Mouse (Mus musculus) stomach, embryonic 14.5 days (tissue): Measurements from ENCODE around the gene Mecr. TPM values are rescaled to one million over a fixed set of nuclear protein-coding genes. Genes with fewer than 3 reads are reported as not detected.

Experiments used
- ATAC-seq: fragments of 200-750 bp; cut with Nextera tagmentation; 2 replicates; pipeline ENCODE4 v1.8.0; 2017; ENCODE audit warnings: low read depth, moderate TSS enrichment; ENCODE audit not compliant: insufficient number of reproducible peaks, insufficient read depth, low FRiP score
- H3K27ac ChIP-seq: fragments of 300-500 bp; sonication (generic); 2 replicates; pipeline ENCODE4 v1.5.1; 2014; ENCODE audit warnings: mild to moderate bottlenecking, low read length, moderate library complexity, mixed read lengths
- H3K27me3 ChIP-seq: fragments of 300-500 bp; sonication (generic); 2 replicates; pipeline ENCODE4 v1.6.1; 2014; ENCODE audit warnings: low read length, control low read depth, mixed read lengths; ENCODE audit not compliant: control insufficient read depth, insufficient read depth
- H3K36me3 ChIP-seq: fragments of 300-500 bp; sonication (generic); 2 replicates; pipeline ENCODE4 v1.6.1; 2014; ENCODE audit warnings: mild to moderate bottlenecking, control low read depth, low read length, moderate library complexity, mixed read lengths; ENCODE audit not compliant: control insufficient read depth, insufficient read depth
- H3K4me1 ChIP-seq: fragments of 300-500 bp; sonication (generic); 2 replicates; pipeline ENCODE4 v1.6.1; 2014; ENCODE audit warnings: low read length, control low read depth, mixed read lengths; ENCODE audit not compliant: control insufficient read depth, insufficient read depth
- H3K4me2 ChIP-seq: fragments of 300-500 bp; sonication (generic); replicated peaks from 2 replicates; pipeline ENCODE4 v1.6.1; 2014; ENCODE audit warnings: low read depth, low read length, control low read depth
- H3K4me3 ChIP-seq: fragments of 300-500 bp; sonication (generic); 2 replicates; pipeline ENCODE4 v1.5.1; 2014; ENCODE audit warnings: low read depth, low read length, control low read depth
- H3K9ac ChIP-seq: fragments of 300-500 bp; sonication (generic); replicated peaks from 2 replicates; pipeline ENCODE4 v1.6.1; 2014; ENCODE audit warnings: low read depth, mild to moderate bottlenecking, control low read depth, low read length, moderate library complexity, mixed read lengths
- H3K9me3 ChIP-seq: fragments of 300-500 bp; sonication (generic); 2 replicates; pipeline ENCODE4 v1.6.1; 2016; ENCODE audit warnings: low read depth, low read length, control low read depth; ENCODE audit not compliant: control insufficient read depth
- WGBS: fragments of 180-500 bp; shearing (Covaris S2); extraction: QIAGEN DNeasy Blood & Tissue Kit; methylation state at CpG from one replicate; pipeline ENCODE4 v1.1.7; 2014; 5-methylcytosine and 5-hydroxymethylcytosine counted together
- polyA plus RNA-seq: library from polyadenylated mRNA; unstranded; fragments of >200 nt; fragmentation: Nextera tagmentation; extraction: Ambion mirVana; gene quantifications from 2 replicates; pipeline ENCODE4 v1.2.1, GENCODE M21; 2014

Mecr gene
- polyA plus RNA-seq, 1 experiment from 2014 or later, result 47.6 TPM

- Histone ChIP-seq H3K36me3 (peaks cover 18% of the 10 kb centered on the region), H3K9me3 (no peaks in the 10 kb centered on the region), H3K9ac (no peak overlapping the region), H3K27ac (no peak overlapping the region), H3K4me2 (no peak overlapping the region), H3K27me3 (no peaks in the 10 kb centered on the region), H3K4me3 (no peak overlapping the region), H3K4me1 (0 out of 2 replicates have a peak, but pooled peaks cover 4% of the 10 kb centered on the region)
- ATAC-seq, result no peak
- 78% methylated on average over 6 of the region's 6 CpGs for WGBS
Measured at GRCm38 (mm10) chr4:131885376-131885775, 42.1 kb downstream of the Mecr start.

GRCm38 (mm10) chr4:131888564-131888963 is 45.3 kb downstream of the Mecr start:
- Histone ChIP-seq H3K9ac (no peak overlapping the region), H3K27ac (no peak overlapping the region), H3K4me2 (no peak overlapping the region), H3K36me3 (peaks cover 39% of the 10 kb centered on the region), H3K9me3 (no peaks in the 10 kb centered on the region), H3K4me3 (no peak overlapping the region), H3K27me3 (no peaks in the 10 kb centered on the region), H3K4me1 (no peaks in the 10 kb centered on the region)
- WGBS, result 58% methylated on average over 1 of the region's 1 CpGs
- ATAC-seq, result no peak

- ATAC-seq, result no peak
- WGBS, result 85% methylated on average over 3 of the region's 3 CpGs
Measured at GRCm38 (mm10) chr4:131890692-131891091, 47.4 kb downstream of the Mecr start.

GRCm38 (mm10) chr4:131897109-131897508 is 53.8 kb downstream of the Mecr start:
- no peak for ATAC-seq
- no peak overlapping the region for H3K4me2 ChIP-seq
- no peaks in the 10 kb centered on the region for H3K9me3 ChIP-seq
- no peaks in the 10 kb centered on the region for H3K4me1 ChIP-seq
- H3K27me3 ChIP-seq, result no peaks in the 10 kb centered on the region
- peaks cover 81% of the 10 kb centered on the region for H3K36me3 ChIP-seq
- WGBS, result 89% methylated on average over 5 of the region's 5 CpGs
- H3K4me3 ChIP-seq, result no peak overlapping the region
- no peak overlapping the region for H3K9ac ChIP-seq
- H3K27ac ChIP-seq, result no peak overlapping the region

More at GRCm38 (mm10) chr4:131890692-131891091, 47.4 kb downstream of the Mecr start:
- Histone ChIP-seq H3K27ac (no peak overlapping the region), H3K4me1 (no peaks in the 10 kb centered on the region), H3K9me3 (no peaks in the 10 kb centered on the region), H3K27me3 (no peaks in the 10 kb centered on the region), H3K4me3 (no peak overlapping the region), H3K36me3 (peaks cover 47% of the 10 kb centered on the region), H3K9ac (no peak overlapping the region), H3K4me2 (no peak overlapping the region)

- Histone ChIP-seq H3K9me3 (no peaks in the 10 kb centered on the region), H3K4me2 (no peak overlapping the region), H3K36me3 (peaks cover 80% of the 10 kb centered on the region), H3K9ac (no peak overlapping the region), H3K27ac (no peak overlapping the region), H3K4me1 (no peaks in the 10 kb centered on the region), H3K4me3 (no peak overlapping the region), H3K27me3 (no peaks in the 10 kb centered on the region)
- WGBS, result 96% methylated on average over 8 of the region's 8 CpGs
- ATAC-seq, result no peak
Measured at GRCm38 (mm10) chr4:131897787-131898186, 54.5 kb downstream of the Mecr start.

- ATAC-seq, result no peak
- H3K27me3 ChIP-seq, result no peaks in the 10 kb centered on the region
- no peak overlapping the region for H3K4me3 ChIP-seq
- no peaks in the 10 kb centered on the region for H3K4me1 ChIP-seq
- no peaks in the 10 kb centered on the region for H3K9me3 ChIP-seq
- H3K27ac ChIP-seq, result no peak overlapping the region
- no peak overlapping the region for H3K9ac ChIP-seq
- no peak overlapping the region for H3K4me2 ChIP-seq
- WGBS, result 90% methylated on average over 12 of the region's 12 CpGs
- peaks cover 71% of the 10 kb centered on the region for H3K36me3 ChIP-seq
Measured at GRCm38 (mm10) chr4:131898503-131899179, 55.4 kb downstream of the Mecr start.

GRCm38 (mm10) chr4:131899180-131899554 is 55.9 kb downstream of the Mecr start:
- H3K9ac ChIP-seq, result no peak overlapping the region
- ATAC-seq, result no peak
- H3K9me3 ChIP-seq, result no peaks in the 10 kb centered on the region
- H3K4me1 ChIP-seq, result no peaks in the 10 kb centered on the region
- H3K36me3 ChIP-seq, result peaks cover 66% of the 10 kb centered on the region
- H3K27ac ChIP-seq, result no peak overlapping the region
- WGBS, result 87% methylated on average over 6 of the region's 6 CpGs
- H3K27me3 ChIP-seq, result no peaks in the 10 kb centered on the region
- no peak overlapping the region for H3K4me3 ChIP-seq
- H3K4me2 ChIP-seq, result no peak overlapping the region

- Histone ChIP-seq H3K4me2 (no peak overlapping the region), H3K27me3 (no peaks in the 10 kb centered on the region), H3K9ac (no peak overlapping the region), H3K9me3 (no peaks in the 10 kb centered on the region), H3K36me3 (peaks cover 57% of the 10 kb centered on the region), H3K4me1 (no peaks in the 10 kb centered on the region), H3K27ac (no peak overlapping the region), H3K4me3 (no peak overlapping the region)
- WGBS, result 92% methylated on average over 15 of the region's 15 CpGs
- no peak for ATAC-seq
Measured at GRCm38 (mm10) chr4:131901090-131901489, 57.8 kb downstream of the Mecr start.

GRCm38 (mm10) chr4:131904478-131904877 is 61.2 kb downstream of the Mecr start:
- Histone ChIP-seq H3K27ac (no peak overlapping the region), H3K27me3 (no peaks in the 10 kb centered on the region), H3K9me3 (no peaks in the 10 kb centered on the region), H3K9ac (no peak overlapping the region), H3K4me2 (no peak overlapping the region), H3K36me3 (peaks cover 32% of the 10 kb centered on the region), H3K4me1 (no peaks in the 10 kb centered on the region), H3K4me3 (no peak overlapping the region)
- WGBS, result 57% methylated on average over 8 of the region's 8 CpGs
- ATAC-seq, result no peak
